Mouse (Mus musculus) spleen, adult 2 months (tissue): ENCODE measurements around the gene Fbxl3. TPM values are rescaled to one million over a fixed set of nuclear protein-coding genes. Genes with fewer than 3 reads are reported as not detected.
A peak's percentile ranks its signal among the peaks of the same experiment; 100 is the strongest.

Source experiments
- DNase-seq, 2 experiments: peaks; one replicate each; pipeline versions ENCODE4 v3.0.0 to v3.0.0-alpha.2; 2012 to 2021; ENCODE audit warnings: low spot score in 2 of 2, low read depth in 1 of 2
- H3K27ac ChIP-seq: fragments of 200-500 bp; 2 replicates; pipeline ENCODE4 v1.5.1; 2012; ENCODE audit warnings: low read length, inconsistent platforms; ENCODE audit not compliant: insufficient read depth
- H3K27me3 ChIP-seq: fragments of 200-500 bp; 2 replicates; pipeline ENCODE4 v1.6.1; 2012; ENCODE audit warnings: mild to moderate bottlenecking, moderate library complexity, low read length, inconsistent platforms; ENCODE audit not compliant: control insufficient read depth, insufficient read depth
- H3K36me3 ChIP-seq: fragments of 200-500 bp; 2 replicates; pipeline ENCODE4 v1.6.1; 2012; ENCODE audit warnings: mild to moderate bottlenecking, low read length, inconsistent platforms; ENCODE audit not compliant: control insufficient read depth, insufficient read depth
- H3K4me1 ChIP-seq: fragments of 200-500 bp; 2 replicates; pipeline ENCODE4 v1.6.1; 2011; ENCODE audit warnings: inconsistent platforms; ENCODE audit not compliant: control insufficient read depth, insufficient read depth, insufficient read length
- H3K4me3 ChIP-seq: fragments of 200-500 bp; 2 replicates; pipeline ENCODE4 v1.5.1; 2011; ENCODE audit warnings: mild to moderate bottlenecking, inconsistent platforms; ENCODE audit not compliant: insufficient read depth, insufficient read length; ENCODE audit errors: extremely low read depth
- CTCF ChIP-seq: fragments of 200-500 bp; IDR thresholded peaks from 2 replicates; pipeline ENCODE4 v1.5.1; 2011; ENCODE audit warnings: mild to moderate bottlenecking, inconsistent platforms; ENCODE audit not compliant: insufficient read depth, insufficient read length, insufficient replicate concordance; ENCODE audit errors: extremely low read depth
- POLR2A ChIP-seq: fragments of 200-500 bp; IDR thresholded peaks from 2 replicates; pipeline ENCODE4 v1.6.1; 2011; ENCODE audit warnings: low read depth, low read length, inconsistent platforms
- WGBS: fragments of 180-500 bp; shearing (Covaris S2); methylation state at CpG from one replicate; pipeline ENCODE4 v1.1.7; 2018; 5-methylcytosine and 5-hydroxymethylcytosine counted together
- polyA plus RNA-seq: library from polyadenylated mRNA; depleted of rRNA; stranded (reverse); fragments of >200 nt; gene quantifications from 2 replicates; pipeline ENCODE4 v1.2.3, GENCODE M21; 2012

Fbxl3 gene
- polyA plus RNA-seq, 1 experiment = 49.5 TPM

DNA sequence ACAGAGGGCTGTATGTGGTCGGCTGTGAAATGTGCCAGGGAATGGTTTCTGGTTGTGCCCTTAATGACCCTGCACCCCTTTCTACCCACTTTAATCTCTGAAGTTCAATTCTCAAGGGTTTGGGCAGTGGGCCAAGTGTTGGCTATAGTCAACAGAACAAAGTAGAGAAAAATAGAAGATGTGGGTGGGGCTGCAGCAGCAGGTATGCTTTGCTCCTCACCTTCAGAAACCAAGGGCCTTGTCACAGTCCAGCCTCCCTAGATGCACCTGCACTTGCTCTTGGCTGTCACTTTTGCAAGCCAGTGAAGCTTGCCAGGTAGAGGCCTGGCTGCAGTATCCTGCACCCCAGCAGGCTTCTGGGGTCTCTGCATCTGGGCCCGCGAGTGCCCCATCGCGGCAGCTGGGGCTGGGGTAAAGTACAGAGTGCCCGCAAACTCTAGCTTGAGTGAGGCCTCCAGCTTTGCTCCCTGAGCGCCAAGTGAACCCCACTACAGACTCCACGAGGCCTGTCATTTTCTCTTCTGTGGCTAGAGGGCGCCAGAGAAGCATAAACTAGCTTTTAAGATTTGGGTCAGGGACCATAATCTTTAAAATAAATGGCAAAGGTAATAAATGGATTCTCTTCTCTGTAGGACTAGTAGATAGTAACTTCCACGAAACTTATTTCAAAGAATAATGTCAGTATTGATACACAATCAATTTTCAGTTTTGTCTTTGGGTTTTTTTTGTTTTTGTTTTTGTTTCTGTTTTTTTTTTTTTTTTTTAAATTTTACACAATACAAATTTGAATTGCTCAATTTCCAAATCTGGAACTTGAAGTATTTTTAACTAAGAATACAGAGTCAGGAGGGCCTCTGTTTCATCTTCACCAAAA is 33.8 kb downstream of the Fbxl3 start:
- H3K4me1 ChIP-seq = no peaks in the 10 kb centered on the region
- H3K36me3 ChIP-seq = no peaks in the 10 kb centered on the region
- no peak overlapping the region for H3K4me3 ChIP-seq
- no peaks in the 10 kb centered on the region for H3K27me3 ChIP-seq
- TF ChIP-seq POLR2A (no peak), CTCF (peak; percentile 56; the same call in 1 of the 2 replicates)
- DNase-seq = peak in 1 of 2 experiments; percentile 80
- H3K27ac ChIP-seq = no peak overlapping the region
- 8% methylated on average over 10 of the region's 10 CpGs for WGBS

DNA sequence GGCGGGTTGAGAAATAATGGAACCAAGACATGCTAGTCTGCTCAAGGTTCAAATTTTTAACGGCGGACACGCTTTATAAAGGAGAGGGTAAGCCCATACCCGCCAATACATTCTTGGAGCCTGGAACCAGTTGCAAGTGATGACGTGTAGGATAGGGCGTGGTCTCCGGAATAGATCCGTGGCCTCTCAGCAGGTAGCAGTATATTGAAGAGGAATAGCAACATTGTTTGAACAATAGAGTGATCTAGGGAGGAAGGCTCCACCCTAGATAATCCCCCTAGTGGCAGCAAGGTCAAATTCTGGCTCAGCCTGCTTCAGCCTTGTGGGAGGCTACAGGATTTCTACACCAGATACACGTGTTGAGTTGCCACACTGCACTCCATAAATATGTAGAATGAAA is 39.9 kb downstream of the Fbxl3 start:
- Histone ChIP-seq H3K4me3 (no peak overlapping the region), H3K27ac (no peak overlapping the region), H3K27me3 (no peaks in the 10 kb centered on the region; the same call in 1 of the 2 replicates), H3K36me3 (no peaks in the 10 kb centered on the region), H3K4me1 (no peaks in the 10 kb centered on the region)
- DNase-seq = no peak
- TF ChIP-seq CTCF (no peak), POLR2A (no peak)
- 73% methylated on average over 10 of the region's 10 CpGs for WGBS

DNA sequence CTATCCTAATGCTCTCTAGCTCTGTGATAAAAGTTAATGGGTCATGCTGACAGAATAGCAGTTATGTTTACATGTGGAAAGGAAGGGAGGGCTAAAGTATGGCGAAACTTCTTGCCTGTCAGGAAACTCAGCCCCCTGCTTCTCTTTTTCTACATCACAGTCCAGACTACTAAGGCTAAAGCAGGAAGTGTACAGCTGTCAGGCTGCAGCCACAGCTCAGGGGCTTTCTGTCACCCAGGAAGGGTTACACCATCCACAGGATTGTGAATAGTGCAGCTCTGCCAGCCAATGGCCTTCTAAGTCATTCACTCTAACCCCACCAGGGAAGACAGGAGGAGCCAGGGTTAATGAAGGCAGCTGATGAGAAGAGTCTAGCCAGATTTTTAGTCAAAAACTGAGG is 40.4 kb downstream of the Fbxl3 start:
- Histone ChIP-seq H3K36me3 (no peaks in the 10 kb centered on the region), H3K27me3 (no peaks in the 10 kb centered on the region; the same call in 1 of the 2 replicates), H3K4me1 (no peaks in the 10 kb centered on the region), H3K27ac (no peak overlapping the region), H3K4me3 (no peak overlapping the region)
- no peak for DNase-seq
- TF ChIP-seq POLR2A (no peak), CTCF (no peak)
- 8% methylated on average over 1 of the region's 1 CpGs for WGBS

DNA sequence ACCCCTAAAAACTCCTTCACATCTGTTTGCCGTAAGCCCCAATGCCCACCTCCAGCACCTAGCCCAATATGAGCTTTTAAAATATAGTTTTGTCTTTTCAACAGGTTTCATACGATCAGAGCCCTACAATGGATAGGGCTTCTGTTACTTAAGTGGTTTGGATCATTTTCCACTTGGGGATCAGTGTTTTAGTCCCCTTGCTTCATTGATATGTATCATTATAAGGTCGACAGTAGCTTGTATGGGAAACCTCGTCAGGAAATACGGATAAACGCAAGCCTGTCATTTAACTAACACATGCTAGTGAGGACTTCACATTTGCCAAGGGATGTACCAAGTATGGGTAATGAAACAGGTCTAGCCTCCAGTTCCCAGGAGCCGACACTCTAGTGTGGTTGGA is 42.8 kb downstream of the Fbxl3 start:
- H3K27ac ChIP-seq = no peak overlapping the region
- H3K4me3 ChIP-seq = no peak overlapping the region
- H3K27me3 ChIP-seq = no peaks in the 10 kb centered on the region; the same call in 1 of the 2 replicates
- H3K4me1 ChIP-seq = no peaks in the 10 kb centered on the region
- H3K36me3 ChIP-seq = no peaks in the 10 kb centered on the region
- WGBS = 93% methylated on average over 7 of the region's 7 CpGs
- no peak for TF ChIP-seq CTCF
- TF ChIP-seq POLR2A = no peak
- DNase-seq = no peak

DNA sequence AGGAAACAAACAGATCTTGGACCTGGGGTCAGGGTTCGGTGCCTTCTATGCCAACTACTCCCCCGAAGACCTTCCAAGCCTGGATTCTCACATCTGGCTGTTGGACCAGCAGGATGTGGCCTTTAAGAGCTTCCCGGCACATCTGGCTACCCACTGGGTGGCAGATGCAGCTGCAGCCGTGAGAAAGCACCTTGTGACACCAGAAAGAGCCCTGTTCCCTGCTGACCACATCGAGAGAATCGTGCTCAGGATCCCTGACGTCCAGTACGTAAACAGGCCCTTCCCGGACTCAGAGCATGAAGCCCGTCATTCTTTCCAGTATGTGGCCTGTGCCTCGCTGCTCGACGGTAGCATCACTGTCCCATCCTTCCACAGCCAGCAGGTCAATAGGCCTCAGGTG is 44.6 kb downstream of the Fbxl3 start:
- Histone ChIP-seq H3K27me3 (no peaks in the 10 kb centered on the region), H3K27ac (no peak overlapping the region), H3K4me3 (no peak overlapping the region), H3K36me3 (no peaks in the 10 kb centered on the region), H3K4me1 (no peaks in the 10 kb centered on the region)
- DNase-seq = no peak
- 92% methylated on average over 13 of the region's 13 CpGs for WGBS
- TF ChIP-seq CTCF = no peak
- no peak for TF ChIP-seq POLR2A

DNA sequence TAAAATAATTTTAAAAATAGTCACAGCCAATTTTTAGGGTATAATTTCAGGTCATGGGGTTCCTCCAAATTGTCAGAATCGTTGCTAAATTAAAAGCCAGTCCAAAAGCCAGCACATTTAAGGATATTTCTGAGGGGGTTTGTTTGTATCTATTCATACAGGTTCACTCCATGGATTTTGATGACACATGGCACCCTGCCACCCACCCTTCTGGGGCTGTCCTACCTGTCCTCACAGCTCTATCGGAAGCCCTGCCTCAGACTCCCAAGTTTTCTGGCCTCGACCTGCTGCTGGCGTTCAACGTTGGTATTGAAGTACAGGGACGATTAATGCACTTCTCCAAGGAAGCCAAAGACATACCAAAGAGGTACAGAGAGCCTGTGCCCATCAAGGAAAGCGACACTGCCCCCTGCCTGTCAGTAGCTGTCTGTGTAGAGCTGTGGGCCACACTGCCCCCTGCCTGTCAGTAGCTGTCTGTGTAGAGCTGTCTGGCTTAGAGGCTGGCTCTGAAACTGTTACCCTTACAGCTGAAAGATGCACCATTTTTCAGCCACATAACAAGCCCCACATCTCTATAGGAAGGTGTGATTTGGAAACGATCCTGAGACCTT is 48.1 kb downstream of the Fbxl3 start:
- peak; percentile 68 to 83 for DNase-seq
- Histone ChIP-seq H3K27ac (no peak overlapping the region), H3K4me1 (no peaks in the 10 kb centered on the region; the same call in 1 of the 2 replicates), H3K36me3 (no peaks in the 10 kb centered on the region), H3K4me3 (no peak overlapping the region), H3K27me3 (no peaks in the 10 kb centered on the region)
- WGBS = 22% methylated on average over 8 of the region's 8 CpGs
- TF ChIP-seq CTCF = peak; percentile 100
- TF ChIP-seq POLR2A = no peak
